Mouse (Mus musculus) midbrain, embryonic 15.5 days (tissue): ENCODE measurements at regions not wholly inside any gene's neighbourhood (a gene's known extent, or its start where the extent isn't known, plus 50 kb on each side); places are given as distances from the start of the nearest gene placed in this dataset.

Experiments used
- ATAC-seq: fragments of 200-750 bp; cut with Nextera tagmentation; replicated peaks from 2 replicates; pipeline ENCODE4 v1.8.0; 2017; ENCODE audit warnings: moderate TSS enrichment
- H3K27ac ChIP-seq: fragments of 300-500 bp; sonication (generic); 2 replicates; pipeline ENCODE4 v1.5.1; 2015; ENCODE audit warnings: mild to moderate bottlenecking, inconsistent platforms
- H3K27me3 ChIP-seq: fragments of 300-500 bp; sonication (generic); replicated peaks from 2 replicates; pipeline ENCODE4 v1.6.1; 2015; ENCODE audit warnings: inconsistent platforms
- H3K36me3 ChIP-seq: fragments of 300-500 bp; sonication (generic); replicated peaks from 2 replicates; pipeline ENCODE4 v1.6.1; 2015; ENCODE audit warnings: inconsistent platforms
- H3K4me1 ChIP-seq: fragments of 300-500 bp; sonication (generic); 2 replicates; pipeline ENCODE4 v1.6.1; 2015; ENCODE audit warnings: inconsistent platforms
- H3K4me2 ChIP-seq: fragments of 300-500 bp; sonication (generic); 2 replicates; pipeline ENCODE4 v1.6.1; 2015; ENCODE audit warnings: inconsistent platforms, mild to moderate bottlenecking, moderate library complexity
- H3K4me3 ChIP-seq: fragments of 300-500 bp; sonication (generic); 2 replicates; pipeline ENCODE4 v1.5.1; 2015; ENCODE audit warnings: mild to moderate bottlenecking, inconsistent platforms
- H3K9ac ChIP-seq: fragments of 300-500 bp; sonication (generic); 2 replicates; pipeline ENCODE4 v1.6.1; 2015; ENCODE audit warnings: mild to moderate bottlenecking, inconsistent platforms
- H3K9me3 ChIP-seq: fragments of 300-500 bp; sonication (generic); 2 replicates; pipeline ENCODE4 v1.6.1; 2016; ENCODE audit warnings: inconsistent platforms
- WGBS: fragments of 180-500 bp; shearing (Covaris S2); methylation state at CpG from one replicate; pipeline ENCODE4 v1.1.7; 2015; ENCODE audit warnings: mixed read lengths; 5-methylcytosine and 5-hydroxymethylcytosine counted together

GRCm38 (mm10) chr6:86577504-86577903 is 50.5 kb upstream of the Asprv1 start:
- H3K27me3 ChIP-seq, result no peaks in the 10 kb centered on the region
- WGBS, result 81% methylated on average over 6 of the region's 6 CpGs
- no peak overlapping the region for H3K4me3 ChIP-seq
- H3K27ac ChIP-seq, result no peak overlapping the region
- H3K9me3 ChIP-seq, result no peaks in the 10 kb centered on the region
- H3K36me3 ChIP-seq, result no peaks in the 10 kb centered on the region
- no peak overlapping the region for H3K4me2 ChIP-seq
- no peaks in the 10 kb centered on the region for H3K4me1 ChIP-seq
- H3K9ac ChIP-seq, result 0 out of 2 replicates have a peak overlapping the region, but pooled peaks have one; percentile 8
- no peak for ATAC-seq
